Mouse (Mus musculus): ENCODE data around the gene Syne3. TPM values are rescaled to one million over a fixed set of nuclear protein-coding genes. Genes with fewer than 3 reads are reported as not detected.

The Syne3 gene
- total and polyA plus RNA-seq, 2 experiments from 2014 or later: 1.8 to 5.0 TPM

DNA sequence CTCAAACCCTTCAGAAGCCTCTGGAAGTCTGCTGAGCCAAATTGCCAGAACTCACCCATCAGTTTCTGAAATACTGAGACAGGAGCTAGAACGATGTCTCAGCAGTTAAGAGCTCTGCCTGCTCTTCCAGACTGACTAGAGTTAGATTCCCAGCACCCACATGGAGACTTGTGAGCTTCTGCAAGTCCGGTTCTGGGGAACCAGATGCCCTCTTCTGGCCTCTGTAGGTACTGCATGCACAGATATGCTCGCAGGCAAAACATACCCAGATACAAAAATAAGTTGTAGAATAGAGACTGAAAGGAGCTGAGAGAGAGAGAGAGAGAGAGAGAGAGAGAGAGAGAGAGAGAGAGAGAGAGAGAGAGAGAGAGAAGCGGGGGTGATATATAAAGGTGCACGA is 24.5 kb downstream of the Syne3 start:
- ATAC-seq (ENCODE audit: insufficient read depth, low read depth): no peak
- Histone ChIP-seq H3K4me2 (ENCODE audit: low read depth, low read length) (no peak overlapping the region), H3K27me3 (ENCODE audit: control insufficient read depth, insufficient read depth, low read length) (no peaks in the 10 kb centered on the region), H3K9ac (replicated peaks; ENCODE audit: low read depth, low read length) (no peak overlapping the region), H3K27ac (ENCODE audit: low read depth) (no peak overlapping the region), H3K36me3 (replicated peaks; ENCODE audit: control insufficient read depth, insufficient read depth, low read length) (no peaks in the 10 kb centered on the region), H3K4me3 (ENCODE audit: low read depth, low read length) (no peak overlapping the region), H3K4me1 (ENCODE audit: control insufficient read depth, insufficient read depth) (peaks cover 13% of the 10 kb centered on the region), H3K9me3 (replicated peaks; ENCODE audit: control insufficient read depth, low read length) (no peaks in the 10 kb centered on the region)
- 80% methylated on average over 5 of the region's 5 CpGs for WGBS
- peak; percentile 17; the same call in 1 of the 2 replicates for TF ChIP-seq CTCF (IDR thresholded peaks at IDR 0.05; ENCODE audit: low read depth)
- TF ChIP-seq EP300 (IDR thresholded peaks at IDR 0.05; ENCODE audit: low read depth): no peak
- DNase-seq (ENCODE audit: low spot score): no peak

DNA sequence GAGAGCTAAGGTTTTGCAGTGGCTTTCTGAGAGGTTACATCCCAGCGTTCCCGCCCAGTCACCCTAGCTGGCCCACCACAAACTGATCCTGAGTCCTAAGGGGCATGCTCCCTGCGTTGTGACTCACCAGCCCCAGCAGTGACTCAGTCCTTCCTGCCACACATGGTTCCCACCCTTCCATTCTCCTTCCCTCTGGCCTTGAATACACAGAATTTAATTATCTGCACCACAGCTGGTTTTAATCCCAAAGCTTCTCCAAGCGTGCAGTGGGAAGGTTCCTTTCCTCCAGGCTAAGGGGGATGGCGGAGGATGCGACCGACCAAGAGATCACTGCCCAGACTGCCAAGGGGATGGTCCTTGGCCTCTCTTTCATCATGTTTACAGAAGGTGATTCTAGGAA is 26.1 kb downstream of the Syne3 start:
- Histone ChIP-seq H3K4me2 (ENCODE audit: low read depth, low read length) (no peak overlapping the region), H3K4me1 (ENCODE audit: control insufficient read depth, insufficient read depth) (peaks cover 22% of the 10 kb centered on the region), H3K27me3 (ENCODE audit: control insufficient read depth, insufficient read depth, low read length) (no peaks in the 10 kb centered on the region), H3K9me3 (replicated peaks; ENCODE audit: control insufficient read depth, low read length) (no peaks in the 10 kb centered on the region), H3K4me3 (ENCODE audit: low read depth, low read length) (no peak overlapping the region), H3K9ac (replicated peaks; ENCODE audit: low read depth, low read length) (no peak overlapping the region), H3K36me3 (replicated peaks; ENCODE audit: control insufficient read depth, insufficient read depth, low read length) (no peaks in the 10 kb centered on the region), H3K27ac (ENCODE audit: low read depth) (no peak overlapping the region)
- ATAC-seq (ENCODE audit: insufficient read depth, low read depth): peak; percentile 48
- peak; percentile 29 for DNase-seq (ENCODE audit: low spot score)
- 57% methylated on average over 7 of the region's 7 CpGs for WGBS
- TF ChIP-seq EP300 (IDR thresholded peaks at IDR 0.05; ENCODE audit: low read depth): no peak
- no peak for TF ChIP-seq CTCF (IDR thresholded peaks at IDR 0.05; ENCODE audit: low read depth)

DNA sequence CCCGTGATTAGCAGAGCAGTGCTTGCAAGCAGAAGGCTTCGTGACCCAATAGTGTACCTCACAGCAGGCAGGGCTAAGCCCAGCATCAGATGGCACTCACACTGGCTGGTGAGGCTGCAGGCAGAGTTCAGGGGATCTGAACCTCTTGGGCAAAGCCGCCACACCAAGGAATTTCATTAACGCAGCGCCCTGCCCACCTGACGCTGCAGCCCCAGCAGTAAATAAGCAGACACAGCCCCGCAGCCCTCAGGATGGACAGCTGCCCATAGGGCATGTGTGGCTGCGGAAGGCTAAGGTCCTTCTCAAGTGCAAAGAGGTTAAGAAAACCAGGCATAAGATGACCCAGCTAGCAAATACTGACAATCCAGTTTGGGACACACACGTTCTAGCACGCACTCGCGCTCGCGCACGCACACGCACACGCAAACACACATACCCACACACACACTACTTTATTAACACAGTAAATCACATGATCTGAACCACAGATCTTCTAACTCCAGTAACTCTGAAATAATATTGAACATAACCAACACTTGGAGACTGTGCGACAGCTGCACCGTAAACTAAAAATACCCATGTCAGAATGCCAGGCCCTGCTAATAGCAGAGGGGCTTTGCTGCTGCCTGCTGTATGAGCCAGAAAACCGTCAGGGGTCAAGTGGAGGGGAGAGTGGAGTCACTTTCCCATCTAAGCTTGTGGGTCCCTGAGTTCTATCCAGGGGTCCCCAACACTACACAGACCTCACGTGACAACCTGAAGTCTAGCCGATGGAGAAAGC is 30.5 kb downstream of the Syne3 start:
- Histone ChIP-seq H3K4me3 (ENCODE audit: low read depth, low read length) (no peak overlapping the region), H3K27me3 (ENCODE audit: control insufficient read depth, insufficient read depth, low read length) (no peaks in the 10 kb centered on the region), H3K9me3 (replicated peaks; ENCODE audit: control insufficient read depth, low read length) (no peaks in the 10 kb centered on the region), H3K27ac (ENCODE audit: low read depth) (peak overlapping the region; percentile 81), H3K36me3 (replicated peaks; ENCODE audit: control insufficient read depth, insufficient read depth, low read length) (0 out of 2 replicates have a peak, but pooled peaks cover 6% of the 10 kb centered on the region), H3K4me2 (ENCODE audit: low read depth, low read length) (peak overlapping the region; percentile 36), H3K9ac (replicated peaks; ENCODE audit: low read depth, low read length) (0 out of 2 replicates have a peak overlapping the region, but pooled peaks have one; percentile 32), H3K4me1 (ENCODE audit: control insufficient read depth, insufficient read depth) (0 out of 2 replicates have a peak, but pooled peaks cover 11% of the 10 kb centered on the region)
- TF ChIP-seq CTCF (IDR thresholded peaks at IDR 0.05; ENCODE audit: low read depth) (no peak), EP300 (IDR thresholded peaks at IDR 0.05; ENCODE audit: low read depth) (no peak)
- ATAC-seq (ENCODE audit: insufficient read depth, low read depth) (peak; percentile 27), DNase-seq (ENCODE audit: low spot score) (peak; percentile 54)
- whole genome bisulfite sequencing: 51% methylated on average over 22 of the region's 22 CpGs

DNA sequence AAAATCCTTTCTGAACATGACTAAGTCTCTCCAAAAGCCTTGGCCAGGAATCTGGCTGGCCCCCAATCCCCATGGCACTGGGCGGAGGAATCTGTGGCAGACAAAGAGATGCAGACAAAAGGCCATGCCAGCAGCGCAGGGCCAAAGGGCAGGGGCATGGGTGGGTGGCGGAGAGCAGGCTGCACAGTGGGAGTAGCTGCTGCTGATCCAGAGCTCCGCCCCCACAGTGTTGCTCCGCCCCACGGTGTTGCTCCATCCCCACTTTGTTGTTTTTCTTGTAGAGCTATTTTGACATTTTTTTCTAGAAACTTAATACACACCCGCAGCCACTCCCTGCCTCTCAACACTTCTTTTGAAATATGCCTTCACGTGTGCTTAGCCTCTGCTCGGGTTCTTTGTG is 31.2 kb downstream of the Syne3 start:
- peak overlapping the region; percentile 36 for H3K4me2 ChIP-seq (ENCODE audit: low read depth, low read length)
- no peak overlapping the region for H3K4me3 ChIP-seq (ENCODE audit: low read depth, low read length)
- DNase-seq (ENCODE audit: low spot score): no peak
- 21% methylated on average over 9 of the region's 9 CpGs for WGBS
- H3K27ac ChIP-seq (ENCODE audit: low read depth): peak overlapping the region; percentile 81
- H3K27me3 ChIP-seq (ENCODE audit: control insufficient read depth, insufficient read depth, low read length): no peaks in the 10 kb centered on the region
- H3K9ac ChIP-seq (replicated peaks; ENCODE audit: low read depth, low read length): no peak overlapping the region
- TF ChIP-seq EP300 (IDR thresholded peaks at IDR 0.05; ENCODE audit: low read depth) (no peak), CTCF (IDR thresholded peaks at IDR 0.05; ENCODE audit: low read depth) (no peak)
- H3K9me3 ChIP-seq (replicated peaks; ENCODE audit: control insufficient read depth, low read length): no peaks in the 10 kb centered on the region
- H3K4me1 ChIP-seq (ENCODE audit: control insufficient read depth, insufficient read depth): 0 out of 2 replicates have a peak, but pooled peaks cover 11% of the 10 kb centered on the region
- 0 out of 2 replicates have a peak, but pooled peaks cover 6% of the 10 kb centered on the region for H3K36me3 ChIP-seq (replicated peaks; ENCODE audit: control insufficient read depth, insufficient read depth, low read length)
- ATAC-seq (ENCODE audit: insufficient read depth, low read depth): peak; percentile 59

DNA sequence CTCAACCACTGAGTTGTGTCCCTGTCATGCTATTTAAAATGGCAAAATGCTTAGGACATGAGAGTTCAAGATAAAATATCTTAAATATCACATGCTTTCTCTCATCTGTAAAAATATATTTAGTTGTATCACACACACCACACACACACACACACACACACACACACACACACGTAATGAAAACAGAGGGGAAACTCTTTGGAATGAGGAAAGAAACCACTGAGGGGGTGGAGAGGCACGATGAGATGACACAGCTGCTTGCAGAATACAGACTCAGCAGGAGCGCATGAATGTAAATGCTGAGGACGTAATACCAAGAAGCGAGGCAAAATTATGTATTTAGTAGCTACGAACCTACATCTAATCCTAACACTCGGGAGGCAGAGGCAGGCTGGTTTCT is 32.7 kb downstream of the Syne3 start:
- 87% methylated on average over 7 of the region's 7 CpGs for WGBS
- DNase-seq (ENCODE audit: low spot score) (no peak), ATAC-seq (ENCODE audit: insufficient read depth, low read depth) (no peak)
- Histone ChIP-seq H3K4me3 (ENCODE audit: low read depth, low read length) (no peak overlapping the region), H3K9ac (replicated peaks; ENCODE audit: low read depth, low read length) (no peak overlapping the region), H3K4me1 (ENCODE audit: control insufficient read depth, insufficient read depth) (peaks cover 11% of the 10 kb centered on the region; the same call in 1 of the 2 replicates), H3K27me3 (ENCODE audit: control insufficient read depth, insufficient read depth, low read length) (no peaks in the 10 kb centered on the region), H3K27ac (ENCODE audit: low read depth) (no peak overlapping the region), H3K9me3 (replicated peaks; ENCODE audit: control insufficient read depth, low read length) (no peaks in the 10 kb centered on the region), H3K36me3 (replicated peaks; ENCODE audit: control insufficient read depth, insufficient read depth, low read length) (0 out of 2 replicates have a peak, but pooled peaks cover 6% of the 10 kb centered on the region), H3K4me2 (ENCODE audit: low read depth, low read length) (no peak overlapping the region)
- TF ChIP-seq CTCF (IDR thresholded peaks at IDR 0.05; ENCODE audit: low read depth): no peak

Data from heart, postnatal 0 days (tissue).